Mouse (Mus musculus) embryo, embryonic 9.5 days (tissue): Measurements from ENCODE around the gene Cap2.

Experiments
- DNase-seq: peaks from one replicate; pipeline ENCODE4 v3.0.0-alpha.2; 2017; ENCODE audit errors: extremely low spot score

Gene Cap2

GRCm38 (mm10) chr13:46565913-46566312 lies 64.3 kb downstream of the Cap2 start:
- no peak for DNase-seq

GRCm38 (mm10) chr13:46569469-46569868 lies 67.8 kb downstream of the Cap2 start:
- no peak for DNase-seq

DNA sequence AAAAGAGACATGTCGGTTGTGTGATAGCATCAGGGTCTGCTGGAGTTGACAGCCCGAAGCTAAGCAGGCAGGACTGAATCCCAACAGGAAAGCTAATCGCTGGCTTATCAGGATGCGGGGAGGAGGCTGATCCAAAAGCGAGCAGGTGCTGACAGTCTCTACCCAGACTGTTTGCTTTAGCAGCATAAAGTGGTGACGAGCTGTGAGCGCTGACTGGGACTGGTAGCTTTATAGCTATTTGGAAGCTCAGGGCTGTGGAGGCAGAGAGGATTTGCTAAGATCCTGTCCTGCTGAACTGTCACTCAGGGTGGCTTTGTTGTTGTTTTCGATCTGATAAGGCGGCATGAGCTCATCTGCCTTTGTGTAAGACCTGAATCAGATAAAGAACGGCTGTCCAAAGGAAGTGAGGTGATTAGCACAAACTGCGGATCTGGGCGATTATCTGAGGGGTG lies 69.5 kb downstream of the Cap2 start:
- peak; percentile 47 for DNase-seq

DNA sequence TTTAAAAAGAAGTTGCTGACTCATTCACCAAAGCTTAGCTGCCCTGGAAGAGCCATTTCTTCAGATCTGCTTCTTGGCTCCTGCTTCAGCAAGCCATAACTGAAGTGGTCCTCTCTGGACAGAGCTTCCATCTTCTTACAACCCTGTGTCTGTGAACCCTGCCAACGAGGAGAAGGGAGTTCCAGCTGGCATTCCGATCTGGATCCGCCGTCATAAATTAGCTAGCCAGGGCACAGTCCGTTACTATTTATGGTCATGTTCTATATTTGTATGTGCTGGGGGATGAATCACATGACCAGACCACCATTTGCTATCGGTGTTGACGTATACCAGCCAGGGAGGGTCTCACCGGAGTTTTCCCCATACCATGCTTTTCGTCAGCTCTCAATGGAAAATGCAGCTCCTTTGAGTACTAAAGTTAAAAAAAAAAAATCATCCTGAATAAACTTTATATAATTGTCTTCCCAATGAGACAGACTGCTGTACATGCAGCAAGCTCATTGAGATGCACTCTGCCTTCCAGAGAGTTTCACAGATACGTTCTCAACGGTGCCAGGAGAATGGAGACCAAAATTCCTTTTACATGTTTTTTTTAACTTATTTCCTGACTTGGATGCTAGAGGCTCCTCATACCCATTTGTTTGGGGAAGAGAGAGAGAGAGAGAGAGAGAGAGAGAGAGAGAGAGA lies 70.5 kb downstream of the Cap2 start:
- peak; percentile 7 for DNase-seq

DNA sequence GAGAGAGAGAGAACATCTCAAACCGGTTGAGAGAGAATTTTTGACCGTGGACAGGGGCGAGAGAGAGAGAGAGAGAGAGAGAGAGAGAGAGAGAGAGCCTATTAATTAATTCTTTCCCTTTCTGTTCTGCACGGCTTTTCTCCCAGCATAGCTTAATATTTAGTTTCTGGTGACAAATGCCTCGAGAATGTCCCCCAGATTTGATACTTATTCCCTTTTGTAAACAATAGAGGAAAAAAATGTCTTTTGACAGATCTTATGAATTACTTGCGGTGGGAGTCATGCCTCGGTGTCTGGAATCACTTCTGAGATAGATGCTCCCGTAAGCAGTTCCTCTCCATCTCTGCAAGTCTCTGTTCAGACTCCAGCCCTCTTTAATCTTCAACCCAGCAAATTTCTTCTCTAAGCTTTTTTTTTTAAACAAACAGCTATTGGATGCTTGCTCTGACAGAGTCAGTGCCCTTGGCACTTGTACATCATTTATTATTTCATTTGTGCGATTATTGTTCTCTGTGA lies 71.1 kb downstream of the Cap2 start:
- no peak for DNase-seq

DNA sequence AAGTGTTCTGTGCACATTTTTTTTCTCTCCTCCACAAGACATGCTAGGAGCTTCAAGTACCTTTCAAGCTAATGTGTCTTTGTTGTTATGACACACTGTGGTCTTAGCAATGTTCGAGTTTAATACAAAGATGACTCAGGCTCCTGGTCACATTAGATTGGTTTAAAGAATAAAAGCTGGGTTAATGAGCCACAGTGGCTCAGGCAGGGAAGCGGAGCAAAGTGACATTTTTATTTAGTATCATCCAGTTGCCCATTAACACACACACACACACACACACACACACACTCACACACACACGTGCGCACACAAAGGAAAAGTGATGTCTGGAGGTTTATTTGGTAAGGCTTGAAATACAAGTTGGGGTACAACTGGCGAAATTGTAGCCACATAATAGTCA lies 72.6 kb downstream of the Cap2 start:
- no peak for DNase-seq

DNA sequence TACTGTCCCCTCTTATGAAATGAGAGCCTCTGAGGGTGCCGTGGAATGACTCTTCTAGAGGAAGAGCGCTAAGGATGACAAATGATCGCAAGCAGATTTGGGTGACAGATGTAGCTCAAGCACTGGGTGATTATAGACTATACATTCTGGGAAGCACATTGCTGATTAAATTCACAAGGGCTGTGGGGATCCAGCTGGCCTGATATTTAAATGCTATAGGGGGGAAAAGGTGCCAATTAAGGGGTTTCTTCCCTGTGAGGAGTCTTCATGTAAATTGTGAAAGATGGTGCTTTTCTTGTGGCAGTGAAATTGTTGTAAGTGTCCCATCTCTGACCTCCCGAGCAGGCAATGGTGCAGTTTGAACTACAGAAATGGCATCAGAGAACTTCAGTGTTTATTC lies 73.1 kb downstream of the Cap2 start:
- no peak for DNase-seq

DNA sequence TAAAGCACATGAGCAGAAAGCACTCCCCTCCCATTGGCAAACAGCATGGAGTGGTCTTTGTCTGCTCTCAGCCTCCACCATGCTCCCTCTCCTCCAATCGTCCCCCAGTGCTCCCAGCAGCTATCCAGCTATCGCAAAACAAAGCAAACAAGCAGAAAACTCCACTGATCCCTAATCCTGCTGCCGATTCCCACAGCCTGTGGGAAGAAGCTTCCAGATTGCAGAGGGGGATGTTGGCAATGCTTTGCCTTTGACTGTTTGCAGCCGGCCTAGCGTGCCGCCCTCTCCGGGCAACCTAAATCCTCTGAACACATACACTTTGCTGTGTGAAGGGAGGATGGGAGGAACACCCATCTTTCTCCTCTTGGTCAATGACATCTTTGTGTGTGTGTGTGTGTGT lies 83.2 kb downstream of the Cap2 start:
- DNase-seq: no peak

- DNase-seq: no peak
These were observed 86.2 kb downstream of the Cap2 start for GRCm38 (mm10) chr13:46587717-46588289.

- no peak for DNase-seq
These were observed 87.0 kb downstream of the Cap2 start for GRCm38 (mm10) chr13:46588606-46589005.

DNA sequence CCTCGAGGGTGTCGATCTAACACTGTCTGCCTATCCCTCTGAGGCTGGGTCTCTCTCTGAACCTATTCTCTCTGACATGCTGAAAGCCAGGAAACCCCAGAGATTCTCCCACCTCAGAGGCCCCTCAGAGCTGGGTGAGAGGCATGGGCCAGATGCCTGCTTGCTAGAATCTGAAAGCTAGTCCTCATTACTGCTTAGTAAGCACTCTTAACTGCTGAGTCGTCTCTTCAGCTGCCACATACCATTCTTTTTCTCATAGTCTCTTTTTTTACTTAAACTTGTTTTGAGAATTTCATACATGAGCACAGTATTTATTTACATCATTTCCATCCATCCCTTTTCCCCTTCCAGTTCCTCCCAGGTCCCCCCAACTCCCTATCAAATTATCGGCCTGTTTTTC lies 89.2 kb downstream of the Cap2 start:
- no peak for DNase-seq

GRCm38 (mm10) chr13:46600694-46601093 lies 99.0 kb downstream of the Cap2 start:
- no peak for DNase-seq

GRCm38 (mm10) chr13:46601386-46601785 lies 99.7 kb downstream of the Cap2 start:
- DNase-seq: no peak

DNA sequence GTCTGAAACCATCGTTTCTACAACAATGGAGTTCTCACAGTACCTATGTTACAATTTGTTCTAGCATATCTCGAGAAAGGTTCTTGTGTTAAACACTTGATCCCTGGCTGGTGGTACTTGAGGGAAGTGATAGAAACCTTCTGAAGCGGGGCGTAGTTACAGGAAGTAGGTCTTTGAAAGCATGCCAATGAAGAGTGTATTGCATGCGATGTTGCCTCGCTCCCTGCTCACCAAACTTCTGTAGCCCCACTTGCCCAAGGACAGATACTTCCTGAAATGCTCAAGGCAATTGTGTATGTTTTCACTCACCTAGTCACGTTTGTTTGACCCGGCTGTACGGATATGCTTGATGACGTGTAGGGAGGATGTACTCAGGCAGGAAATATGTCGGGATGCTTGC lies 101.0 kb downstream of the Cap2 start:
- no peak for DNase-seq

DNA sequence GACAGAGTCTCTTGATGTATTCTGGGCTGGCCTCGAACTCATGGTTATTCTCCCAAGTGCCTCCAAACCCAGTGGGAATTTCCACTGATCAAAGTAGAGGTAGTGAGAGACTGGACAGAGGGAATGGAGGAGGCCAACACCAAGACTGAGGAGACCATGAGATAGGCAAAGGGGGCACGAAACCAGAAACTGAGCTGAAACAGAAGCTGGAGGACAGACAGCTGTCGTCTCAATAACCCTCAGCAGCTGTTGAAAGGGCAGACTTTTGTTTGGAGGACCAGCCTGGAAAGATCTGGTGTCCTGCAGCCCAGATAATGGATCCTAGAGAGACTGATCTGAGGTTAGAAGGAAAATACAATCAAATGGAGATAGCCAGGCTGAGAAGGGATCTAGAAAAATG lies 109.4 kb downstream of the Cap2 start:
- DNase-seq: no peak

DNA sequence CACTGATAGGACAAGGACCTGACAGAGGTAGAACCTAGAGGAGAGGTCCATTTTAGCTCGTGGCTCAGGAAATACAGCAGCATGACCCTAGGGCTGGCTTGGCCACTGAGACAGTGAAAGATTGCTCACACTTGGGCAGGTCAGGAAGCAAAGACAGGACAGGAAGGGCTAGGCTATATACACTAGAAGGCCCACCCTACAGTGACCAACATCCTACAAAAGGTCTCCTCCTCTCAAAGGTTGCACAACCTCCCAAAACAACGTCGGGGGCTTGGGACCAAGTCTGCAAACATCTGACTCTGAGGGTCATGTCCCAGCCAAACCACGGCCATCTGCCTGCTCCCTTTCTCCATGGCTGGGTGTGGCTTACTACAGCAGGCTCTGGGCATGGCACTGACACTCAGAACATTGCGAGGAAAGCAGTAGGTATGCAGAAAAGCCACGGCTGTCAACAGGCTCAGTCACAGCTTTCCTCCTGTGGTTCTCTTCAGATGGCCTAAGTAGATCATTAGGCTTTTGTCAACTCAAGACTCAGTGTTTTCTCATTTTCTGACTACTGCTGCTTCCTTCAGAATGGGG lies 112.1 kb downstream of the Cap2 start:
- no peak for DNase-seq

- DNase-seq: no peak
These were observed 115.2 kb downstream of the Cap2 start for GRCm38 (mm10) chr13:46616673-46617362.

DNA sequence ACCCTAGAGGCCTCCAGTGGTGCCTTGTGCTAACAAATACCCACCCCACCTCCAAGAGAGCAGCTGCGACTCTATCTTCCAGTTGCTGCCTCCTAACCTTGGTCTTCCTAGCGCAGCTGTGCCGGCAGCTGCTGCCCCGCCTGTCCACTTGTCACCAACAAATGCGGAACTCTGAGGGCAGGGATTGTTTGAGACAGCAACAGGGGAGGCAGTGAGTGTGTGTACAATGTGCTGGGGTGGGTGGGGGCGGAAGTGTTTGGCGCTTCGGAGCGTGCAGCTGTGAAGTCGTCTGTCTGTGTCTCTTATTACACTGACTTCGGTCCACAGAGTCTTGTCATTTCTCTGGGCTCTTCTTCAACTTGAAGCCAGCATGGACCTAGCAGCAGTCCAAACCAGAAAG lies 118.0 kb downstream of the Cap2 start:
- peak; percentile 11 for DNase-seq

DNA sequence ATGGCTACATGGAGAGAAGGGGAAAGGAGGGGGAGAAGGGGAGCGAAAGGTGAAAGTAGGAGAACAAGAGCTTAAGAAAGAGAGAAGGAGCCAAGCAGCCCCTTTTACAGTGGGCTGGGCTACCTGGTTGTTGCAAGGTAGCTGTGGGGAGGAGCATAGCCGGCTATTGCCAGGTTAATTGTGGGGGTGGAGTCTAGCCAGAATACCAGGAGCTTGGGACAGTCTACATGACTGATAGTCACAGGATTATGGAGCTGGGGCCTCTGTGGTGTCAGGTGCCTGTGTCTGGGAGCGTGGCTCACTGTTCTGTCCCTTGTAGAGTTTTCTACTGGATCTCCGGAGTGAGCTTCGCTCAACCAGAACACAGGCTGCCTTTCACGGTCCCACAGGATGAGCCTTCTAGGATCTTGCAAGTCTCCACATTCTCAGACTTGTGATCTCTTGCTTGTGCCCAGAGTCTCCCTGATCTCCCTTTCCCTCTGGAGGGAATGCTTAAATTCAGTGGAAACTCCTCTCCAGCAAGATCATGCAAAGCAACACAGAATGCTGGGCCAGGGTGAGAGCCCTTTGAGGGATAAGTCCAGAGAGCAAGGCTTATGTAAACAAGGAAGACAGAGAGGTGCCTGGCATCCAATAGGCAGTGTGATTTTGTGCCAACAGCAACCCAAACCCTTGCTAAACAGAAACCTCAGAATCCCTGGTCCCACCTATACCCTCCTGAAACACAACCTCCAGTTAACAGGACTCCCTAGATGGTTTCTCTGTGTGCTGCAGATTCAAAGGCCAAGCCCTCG lies 119.5 kb downstream of the Cap2 start:
- no peak for DNase-seq

DNA sequence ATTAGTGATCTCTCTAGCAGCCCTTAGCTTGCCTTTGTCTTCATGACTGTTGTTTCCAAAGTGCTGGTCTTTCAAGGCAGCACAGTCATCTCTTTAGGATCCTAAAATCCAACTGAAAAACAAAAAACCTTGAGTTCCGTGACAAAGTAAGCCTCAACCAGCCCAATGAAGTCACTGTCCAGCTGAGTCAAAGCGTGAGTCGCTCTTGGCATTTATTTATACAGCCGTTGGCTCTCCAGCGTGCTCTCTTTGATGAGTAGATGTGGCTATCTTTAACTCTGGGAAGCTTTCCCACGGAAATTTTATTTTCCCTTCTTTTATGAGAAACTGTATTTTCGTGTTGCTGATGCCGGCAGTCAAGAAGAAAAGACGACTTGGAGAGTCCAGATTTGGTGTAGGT lies 125.0 kb downstream of the Cap2 start:
- no peak for DNase-seq

- no peak for DNase-seq
These were observed 126.2 kb downstream of the Cap2 start for GRCm38 (mm10) chr13:46627841-46628240.

- DNase-seq: no peak
These were observed 127.7 kb downstream of the Cap2 start for GRCm38 (mm10) chr13:46629391-46629790.
